Mouse (Mus musculus): ENCODE measurements around the gene Btg1.

- no peak for TF ChIP-seq TAL1 (IDR thresholded peaks at IDR 0.05; ENCODE audit: low read length)
- no peak for TF ChIP-seq GATA1 (IDR thresholded peaks at IDR 0.05; ENCODE audit: low read length)
Measured at GRCm38 (mm10) chr10:96654576-96654975, 37.8 kb downstream of the Btg1 start.
